Mouse (Mus musculus) brown adipose tissue, adult 24 weeks (tissue): ENCODE data around the gene Slc35a3. TPM values are rescaled to one million over a fixed set of nuclear protein-coding genes. Genes with fewer than 3 reads are reported as not detected.

Experiments
- H3K27ac ChIP-seq: fragments of 200-500 bp; replicated peaks from 2 replicates; pipeline ENCODE4 v1.5.1; 2012; ENCODE audit warnings: low read depth, mild to moderate bottlenecking, low read length
- H3K4me1 ChIP-seq: fragments of 200-500 bp; 2 replicates; pipeline ENCODE4 v1.6.1; 2012; ENCODE audit warnings: low read length, mixed read lengths; ENCODE audit not compliant: control insufficient read depth, insufficient read depth, insufficient read length
- H3K4me3 ChIP-seq: fragments of 200-500 bp; 2 replicates; pipeline ENCODE4 v1.5.1; 2012; ENCODE audit warnings: low read depth, mild to moderate bottlenecking, low read length, moderate library complexity; ENCODE audit not compliant: insufficient read depth
- polyA plus RNA-seq: library from polyadenylated mRNA; stranded (reverse); fragments of >200 nt; gene quantifications from 2 replicates; pipeline ENCODE4 v1.2.4, GENCODE M21; 2012; ENCODE audit not compliant: missing spikeins, insufficient read depth, insufficient read length

The Slc35a3 gene
- polyA plus RNA-seq, 1 experiment, result 12.6 TPM

DNA sequence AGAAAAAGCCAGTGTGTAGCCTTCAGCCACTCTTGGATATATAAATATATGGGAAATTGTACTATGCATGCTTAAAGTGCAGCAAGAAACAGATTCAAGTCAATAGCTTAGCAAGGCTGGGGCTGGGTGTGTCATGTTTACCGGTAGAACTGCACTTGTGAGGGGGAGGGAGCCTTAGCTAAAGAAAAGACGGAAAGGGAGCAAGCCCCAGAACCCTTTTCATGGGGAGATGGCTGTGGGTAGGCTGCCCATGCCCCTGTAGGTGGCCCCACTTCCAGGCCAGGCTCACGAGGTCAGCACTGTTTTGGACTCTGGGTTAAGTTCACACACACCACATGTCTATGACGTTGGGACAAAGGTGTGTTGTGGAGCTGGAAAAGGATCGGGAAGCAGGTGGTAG is 76.8 kb downstream of the Slc35a3 start:
- Histone ChIP-seq H3K4me3 (no peak overlapping the region), H3K27ac (no peak overlapping the region), H3K4me1 (peaks cover 4% of the 10 kb centered on the region; the same call in 1 of the 2 replicates)

DNA sequence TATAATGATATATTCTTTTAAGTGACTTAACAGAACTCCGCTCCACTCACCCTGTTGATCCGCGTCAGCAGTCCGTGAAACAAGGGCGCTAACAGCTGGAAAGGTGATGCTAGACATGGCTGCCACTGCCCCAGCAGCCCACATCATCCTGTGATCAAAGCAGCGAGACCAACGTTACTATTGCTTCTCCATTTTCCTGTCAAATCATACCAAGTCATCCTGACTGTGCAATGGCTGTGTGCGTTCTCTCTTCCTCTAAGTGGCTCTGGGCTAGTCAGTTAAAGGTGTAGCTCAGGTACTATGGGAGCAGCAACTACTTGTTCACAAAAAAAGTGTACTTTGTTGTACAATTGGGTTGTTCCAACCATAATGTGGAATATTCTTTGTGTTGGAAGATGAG is 77.8 kb downstream of the Slc35a3 start:
- Histone ChIP-seq H3K27ac (no peak overlapping the region), H3K4me3 (no peak overlapping the region), H3K4me1 (peaks cover 4% of the 10 kb centered on the region; the same call in 1 of the 2 replicates)

DNA sequence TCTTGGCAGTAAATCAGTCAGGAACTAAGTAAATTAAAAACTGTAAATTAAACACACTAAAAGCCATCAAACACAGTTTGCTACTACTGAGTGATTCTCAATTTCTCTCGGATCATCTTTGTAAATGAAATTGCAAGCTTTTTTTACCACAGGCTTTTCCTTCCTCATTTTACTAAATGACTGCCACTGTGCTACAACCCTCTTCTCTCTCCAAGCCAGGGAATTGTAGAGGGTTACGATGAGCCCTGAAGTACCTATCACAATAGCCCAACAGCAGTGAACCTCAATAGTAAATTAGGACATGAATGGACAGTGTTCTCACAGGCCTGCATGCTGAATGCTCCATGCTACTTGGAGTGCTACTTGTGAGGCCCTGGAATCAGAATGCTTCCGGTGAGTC is 78.5 kb downstream of the Slc35a3 start:
- Histone ChIP-seq H3K27ac (no peak overlapping the region), H3K4me1 (peaks cover 4% of the 10 kb centered on the region; the same call in 1 of the 2 replicates), H3K4me3 (no peak overlapping the region)

DNA sequence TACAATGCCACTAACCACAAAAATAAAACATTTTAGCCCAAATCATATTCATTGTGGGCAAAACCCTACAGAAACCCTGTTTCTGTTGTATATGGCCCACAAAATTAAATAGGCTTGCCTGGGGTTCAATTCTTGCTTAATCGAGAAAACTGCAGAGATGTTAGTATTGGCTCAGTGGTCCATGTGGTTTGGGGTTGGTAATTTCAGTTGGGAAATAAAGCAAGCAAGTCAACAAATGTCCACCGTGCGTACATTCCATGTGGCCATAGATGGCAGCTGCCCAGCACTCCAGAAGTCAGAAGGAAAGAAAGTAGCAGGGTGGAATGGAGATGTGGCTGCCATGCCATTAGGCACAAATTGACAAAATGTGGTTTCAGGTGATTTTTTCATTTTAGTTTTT is 79.7 kb downstream of the Slc35a3 start:
- Histone ChIP-seq H3K4me1 (no peaks in the 10 kb centered on the region), H3K27ac (no peak overlapping the region), H3K4me3 (no peak overlapping the region)

DNA sequence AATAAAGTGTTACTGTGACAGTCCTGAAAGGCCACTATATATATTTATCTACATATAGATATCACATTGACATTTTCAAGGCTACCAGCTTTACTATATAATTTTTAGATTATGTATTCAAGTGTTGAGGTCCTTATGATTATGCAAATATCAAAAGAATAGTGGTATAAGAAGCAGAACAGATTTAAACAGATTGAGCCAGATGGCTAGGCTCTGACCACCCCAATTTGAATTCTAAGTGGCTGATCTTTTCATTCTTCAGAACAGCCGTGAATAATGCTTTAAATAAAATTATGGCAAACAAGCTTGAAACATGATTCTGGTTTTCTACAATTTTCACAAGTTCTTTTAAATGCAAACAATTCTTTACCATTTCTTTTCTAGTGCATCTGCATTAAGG is 81.2 kb downstream of the Slc35a3 start:
- no peak overlapping the region for H3K27ac ChIP-seq
- H3K4me3 ChIP-seq, result no peak overlapping the region
- H3K4me1 ChIP-seq, result no peaks in the 10 kb centered on the region

DNA sequence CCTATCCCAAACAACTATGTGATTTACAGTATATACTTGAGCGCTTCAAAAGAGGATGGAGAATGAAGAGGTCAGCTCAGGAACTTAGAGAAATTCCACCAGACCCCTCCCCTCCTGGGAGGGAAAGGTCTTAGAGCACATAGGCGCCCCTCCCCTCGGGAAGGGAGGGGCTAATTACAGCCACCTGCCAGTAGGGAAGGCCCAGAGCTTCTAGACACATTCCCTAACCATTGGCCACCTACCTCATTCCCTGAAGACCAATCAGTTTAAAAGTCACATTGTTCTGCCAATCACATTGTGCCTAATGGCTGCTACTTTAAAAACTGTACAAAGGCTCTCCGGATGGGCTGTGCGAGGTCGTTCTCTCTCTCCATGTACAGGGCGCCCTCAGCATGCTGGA is 90.0 kb downstream of the Slc35a3 start:
- Histone ChIP-seq H3K4me1 (no peaks in the 10 kb centered on the region), H3K4me3 (no peak overlapping the region), H3K27ac (no peak overlapping the region)

DNA sequence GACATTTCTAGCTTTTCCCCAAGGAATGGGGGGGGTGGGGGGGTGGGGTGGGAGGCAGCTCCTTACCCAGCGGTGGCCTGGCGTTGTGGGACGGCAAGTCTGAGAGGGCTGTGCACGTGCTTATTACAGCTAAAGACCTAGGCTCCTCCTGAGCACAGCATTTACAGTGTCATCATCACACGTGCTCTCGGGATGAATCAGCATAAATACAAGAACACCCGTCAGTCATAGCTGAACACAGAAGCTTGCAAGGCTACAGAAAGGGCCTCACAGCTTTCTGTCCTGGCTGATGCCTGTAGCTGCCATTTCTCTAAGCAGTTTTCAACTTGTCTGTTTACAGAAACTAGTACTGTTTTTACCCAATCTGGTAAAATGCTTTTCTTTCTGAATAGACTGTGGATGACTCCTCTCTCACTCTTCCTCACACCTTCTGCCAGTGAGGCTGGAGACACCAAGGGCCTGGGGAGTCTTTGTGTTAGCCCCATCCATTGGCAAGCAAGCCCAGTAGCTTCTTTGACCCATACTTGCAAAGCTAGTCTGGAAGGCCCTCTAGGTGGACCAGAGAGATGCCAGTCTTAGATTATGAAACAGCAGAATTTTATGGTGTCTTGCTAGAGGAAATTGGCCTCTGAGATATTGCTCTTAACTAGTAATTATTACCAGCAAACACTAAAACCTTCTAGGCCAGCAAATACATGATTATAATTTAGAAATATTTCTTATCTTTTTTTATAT is 91.8 kb downstream of the Slc35a3 start:
- H3K4me3 ChIP-seq, result no peak overlapping the region
- H3K4me1 ChIP-seq, result no peaks in the 10 kb centered on the region
- H3K27ac ChIP-seq, result no peak overlapping the region

Other genes with a start within 250 kb of the Slc35a3 start
- gene Rtca, start 204.6 kb downstream of the Slc35a3 start, polyA plus RNA-seq, result 31.1 and 31.3 TPM in 2 replicates
- gene Dbt, start 199.8 kb downstream of the Slc35a3 start, polyA plus RNA-seq, result 127 and 150 TPM in 2 replicates
- 38.1 and 38.8 TPM in 2 replicates for gene Lrrc39, start 149.9 kb downstream of the Slc35a3 start, polyA plus RNA-seq
- gene Sass6, start 117.8 kb downstream of the Slc35a3 start, polyA plus RNA-seq, result 0.87 and 1.6 TPM in 2 replicates
- gene Trmt13, start 98.2 kb downstream of the Slc35a3 start, polyA plus RNA-seq, result 6.0 and 7.5 TPM in 2 replicates
- 20.5 and 29.8 TPM in 2 replicates for gene Mfsd14a, start 50.2 kb downstream of the Slc35a3 start, polyA plus RNA-seq
- not detected in 2 replicates for gene Gm43191, start 31.6 kb downstream of the Slc35a3 start, polyA plus RNA-seq
- gene Agl, start 95.3 kb upstream of the Slc35a3 start, polyA plus RNA-seq, result 68.4 and 87.7 TPM in 2 replicates
- gene Frrs1, start 146.6 kb upstream of the Slc35a3 start, polyA plus RNA-seq, result 5.1 and 8.2 TPM in 2 replicates